Mouse (Mus musculus): ENCODE measurements around the gene Coq7. TPM values are rescaled to one million over a fixed set of nuclear protein-coding genes. Genes with fewer than 3 reads are reported as not detected.

Coq7 gene
- total RNA-seq, 2 experiments from 2014 or later = 109 to 115 TPM

GRCm38 (mm10) chr7:118499784-118500435, 33.2 kb downstream of the Coq7 start:
- no peak for DNase-seq (ENCODE audit: low spot score)
- intact Hi-C loops (cut with DNase I) = loop anchor here (2.0 kb wide), 1 partner anchor 19 kb away; no protein-coding TSS in a partner anchor

GRCm38 (mm10) chr7:118498984-118499783, 34.0 kb downstream of the Coq7 start:
- intact Hi-C loops (cut with DNase I) = loop anchor here (2.0 kb wide), 1 partner anchor 20 kb away; no protein-coding TSS in a partner anchor
- DNase-seq (ENCODE audit: low spot score) = no peak

- no peak for DNase-seq (ENCODE audit: low spot score)
- intact Hi-C loops (cut with DNase I) = no loop called here
Measured at GRCm38 (mm10) chr7:118494892-118495579, 38.1 kb downstream of the Coq7 start.

GRCm38 (mm10) chr7:118493892-118494291, 39.3 kb downstream of the Coq7 start:
- intact Hi-C loops (cut with DNase I) = no loop called here
- DNase-seq (ENCODE audit: low spot score) = no peak

GRCm38 (mm10) chr7:118491431-118492147, 41.6 kb downstream of the Coq7 start, which contains the start of gene Itpripl2:
Itpripl2 (minus strand) TSS chr7:118491975.
- DNase-seq (ENCODE audit: low spot score) = peak; percentile 87
- intact Hi-C loops (cut with DNase I) = loop anchor here (1.0 kb wide), 1 partner anchor 42 kb away; no protein-coding TSS in a partner anchor

GRCm38 (mm10) chr7:118490666-118491430, 42.3 kb downstream of the Coq7 start:
- intact Hi-C loops (cut with DNase I) = loop anchor here (1.0 kb wide), 1 partner anchor 42 kb away; no protein-coding TSS in a partner anchor
- no peak for DNase-seq (ENCODE audit: low spot score)

- DNase-seq (ENCODE audit: low spot score) = no peak
- intact Hi-C loops (cut with DNase I) = no loop called here
Measured at GRCm38 (mm10) chr7:118489706-118490665, 43.2 kb downstream of the Coq7 start.

- intact Hi-C loops (cut with DNase I) = no loop called here
Measured at GRCm38 (mm10) chr7:118488060-118488664, 45.0 kb downstream of the Coq7 start.

GRCm38 (mm10) chr7:118486917-118487316, 46.2 kb downstream of the Coq7 start:
- no peak for DNase-seq (ENCODE audit: low spot score)
- intact Hi-C loops (cut with DNase I) = no loop called here

More at GRCm38 (mm10) chr7:118488060-118488664, 45.0 kb downstream of the Coq7 start:
- DNase-seq (ENCODE audit: low spot score) = no peak

- DNase-seq (ENCODE audit: low spot score) = no peak
- intact Hi-C loops (cut with DNase I) = no loop called here
Measured at GRCm38 (mm10) chr7:118483996-118484395, 49.2 kb downstream of the Coq7 start.

GRCm38 (mm10) chr7:118482001-118482400, 51.2 kb downstream of the Coq7 start:
- intact Hi-C loops (cut with DNase I) = no loop called here
- no peak for DNase-seq (ENCODE audit: low spot score)

- DNase-seq (ENCODE audit: low spot score) = no peak
Measured at GRCm38 (mm10) chr7:118481047-118481810, 51.9 kb downstream of the Coq7 start.

GRCm38 (mm10) chr7:118480160-118480709, 52.9 kb downstream of the Coq7 start:
- DNase-seq (ENCODE audit: low spot score) = no peak
- intact Hi-C loops (cut with DNase I) = no loop called here

More at GRCm38 (mm10) chr7:118481047-118481810, 51.9 kb downstream of the Coq7 start:
- intact Hi-C loops (cut with DNase I) = no loop called here

- DNase-seq (ENCODE audit: low spot score) = peak; percentile 81
- intact Hi-C loops (cut with DNase I) = no loop called here
Measured at GRCm38 (mm10) chr7:118478835-118479312, 54.3 kb downstream of the Coq7 start.

GRCm38 (mm10) chr7:118476428-118476827, 56.7 kb downstream of the Coq7 start:
- DNase-seq (ENCODE audit: low spot score) = no peak

GRCm38 (mm10) chr7:118475008-118475705, 58.0 kb downstream of the Coq7 start:
- peak; percentile 45 for DNase-seq (ENCODE audit: low spot score)
- intact Hi-C loops (cut with DNase I) = no loop called here

More at GRCm38 (mm10) chr7:118476428-118476827, 56.7 kb downstream of the Coq7 start:
- intact Hi-C loops (cut with DNase I) = no loop called here
